Mouse (Mus musculus): Measurements from ENCODE around the gene Ndufaf8. TPM values are rescaled to one million over a fixed set of nuclear protein-coding genes. Genes with fewer than 3 reads are reported as not detected.

Gene Ndufaf8
- total RNA-seq (2021), result 10 to 100 TPM; 55.4 to 59.2 TPM
- long read RNA-seq, experiment 1, transcript Ndufaf8-201 (3 exons, 781 nt), result major isoform, 27 of 37 reads
- long read RNA-seq, experiment 1, partial matches to known transcripts, result 0 of 37 reads
- long read RNA-seq, experiment 1, other reads (novel, unspliced or antisense), result 5 of 37 reads
- long read RNA-seq, experiment 2, transcript Ndufaf8-201 (3 exons, 781 nt), result major isoform, 35 of 44 reads
- long read RNA-seq, experiment 2, partial matches to known transcripts, result 0 of 44 reads
- long read RNA-seq, experiment 2, other reads (novel, unspliced or antisense), result 5 of 44 reads

DNA sequence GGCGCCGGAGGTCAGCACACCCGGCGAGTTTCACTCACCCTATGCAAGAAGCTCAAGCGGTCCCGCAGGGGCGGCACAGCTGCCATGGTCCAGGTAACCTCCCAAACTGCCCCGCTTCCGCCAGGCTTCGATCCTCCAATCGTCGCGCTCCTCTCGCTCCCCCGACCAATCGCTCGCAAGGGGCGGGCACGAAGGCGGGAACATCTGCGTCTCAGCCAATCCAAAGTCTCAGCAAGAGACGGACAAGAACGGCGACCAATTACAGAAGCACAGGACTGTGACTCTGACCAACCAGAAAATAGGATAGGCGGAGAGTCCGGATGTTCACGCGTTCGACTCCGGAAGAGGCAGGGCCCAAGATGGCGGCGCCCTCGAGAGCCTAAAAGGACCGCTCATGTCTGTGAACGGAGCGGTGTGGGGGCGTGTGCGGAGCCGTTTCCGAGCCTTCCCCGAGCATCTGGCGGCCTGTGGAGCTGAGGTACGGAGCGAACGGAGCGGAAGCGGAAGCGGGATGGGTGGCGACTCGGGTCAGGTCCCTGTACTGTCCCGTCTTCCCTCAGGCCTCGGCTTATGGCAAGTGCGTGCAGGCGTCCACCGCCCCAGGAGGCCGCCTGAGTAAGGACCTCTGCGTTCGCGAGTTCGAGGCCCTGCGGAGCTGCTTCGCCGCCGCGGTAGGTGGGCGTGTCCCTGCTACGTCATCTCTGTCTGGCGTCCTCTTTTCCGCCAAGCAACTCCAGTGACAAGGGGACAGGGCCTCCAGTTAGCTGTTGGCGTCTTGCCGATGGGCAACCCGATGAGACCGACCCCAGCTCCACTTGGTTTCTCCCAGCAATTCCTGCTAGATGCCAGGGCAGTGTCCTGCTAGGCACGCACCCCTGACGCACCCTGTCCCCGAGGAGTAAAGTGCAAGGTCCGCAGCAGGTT, at the start of gene Ndufaf8, which contains the start of gene Tepsin:
Gene Ndufaf8, plus strand, starts transcription at position 341 of the 924 bp plus-strand sequence.
Gene Tepsin, minus strand, starts transcription at position 144 of the 924 bp plus-strand sequence.
- DNase-seq, result peak; percentile 97 to 98
- intact Hi-C loops (cut with DNase I), result loop anchor here (2.0 kb wide), 2 partner anchors 68 to 86 kb away; no protein-coding TSS in a partner anchor

DNA sequence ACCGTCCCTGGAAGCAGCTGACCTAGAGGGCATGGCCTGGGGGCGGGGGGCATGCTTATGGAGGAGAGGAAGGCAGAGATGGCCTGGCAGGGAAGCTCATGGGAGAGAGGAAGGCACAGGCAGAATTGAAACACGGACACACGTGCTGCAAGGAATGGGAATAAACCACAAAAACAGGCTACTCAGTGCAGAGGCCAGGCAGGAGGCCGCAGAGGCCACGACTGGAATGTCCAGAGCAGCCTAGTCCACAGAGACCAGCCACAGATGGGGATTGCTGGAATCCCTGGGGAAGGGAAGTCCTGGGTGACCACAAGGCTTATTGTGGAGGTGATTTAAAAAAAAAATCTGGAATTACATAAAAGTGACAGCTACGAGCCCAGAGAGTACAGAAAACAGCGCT, 49.7 kb upstream of the Ndufaf8 start:
- intact Hi-C loops (cut with DNase I), result no loop called here
- DNase-seq, result no peak

DNA sequence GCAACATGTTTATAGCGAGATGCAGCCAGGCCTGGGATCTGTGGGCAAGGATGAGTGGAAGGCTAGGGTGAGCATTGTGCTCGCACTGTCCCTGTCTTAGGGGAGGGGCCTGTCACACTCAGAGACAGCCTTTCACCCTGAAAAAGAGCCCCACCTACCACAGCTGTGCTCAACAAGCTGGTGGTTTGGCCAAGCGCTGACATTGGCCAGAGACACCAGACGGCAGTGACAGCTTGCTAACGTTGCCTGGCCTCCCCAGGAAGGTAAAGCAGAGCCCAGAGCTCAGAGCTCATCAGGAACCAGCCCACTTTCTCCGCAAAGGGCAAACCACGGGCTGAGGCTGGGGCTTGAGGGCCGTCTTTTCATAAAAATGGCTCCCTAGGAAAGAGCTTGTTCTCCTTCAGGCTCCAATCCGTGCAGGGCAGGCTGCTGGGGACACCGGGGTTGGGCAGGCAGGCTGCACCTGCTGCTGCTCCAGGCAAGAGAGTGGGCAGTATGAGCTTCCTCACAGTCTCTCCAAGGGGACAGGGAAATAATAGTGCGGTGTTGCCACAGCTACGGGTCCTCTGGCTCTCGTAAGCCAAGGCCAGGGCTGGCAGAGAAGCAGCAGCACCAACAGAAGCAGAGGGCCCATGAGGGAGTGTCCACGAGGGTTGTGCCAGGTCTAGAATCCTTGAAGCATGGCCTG, 47.5 kb upstream of the Ndufaf8 start:
- intact Hi-C loops (cut with DNase I), result no loop called here
- DNase-seq, result no peak

DNA sequence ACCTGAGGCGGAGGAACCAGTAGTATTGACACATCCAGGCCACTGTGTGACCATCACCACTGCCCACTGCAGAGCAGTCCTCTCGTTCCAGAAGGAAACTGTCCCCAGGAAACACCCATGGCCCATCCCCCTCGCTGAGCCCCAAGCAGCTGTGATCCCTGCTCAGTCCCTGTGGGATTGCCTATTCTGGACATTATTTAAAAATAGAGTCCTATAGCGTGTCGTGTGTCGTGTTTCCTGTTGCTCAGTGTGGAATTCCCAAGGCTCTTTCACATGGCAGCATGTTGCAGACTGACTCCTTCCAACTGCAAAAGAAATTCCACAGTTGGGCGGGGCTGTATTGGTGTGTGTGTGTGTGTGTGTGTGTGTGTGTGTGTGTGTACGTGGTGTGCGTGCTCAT, 46.5 kb upstream of the Ndufaf8 start:
- DNase-seq, result peak; percentile 43 to 48
- intact Hi-C loops (cut with DNase I), result no loop called here

DNA sequence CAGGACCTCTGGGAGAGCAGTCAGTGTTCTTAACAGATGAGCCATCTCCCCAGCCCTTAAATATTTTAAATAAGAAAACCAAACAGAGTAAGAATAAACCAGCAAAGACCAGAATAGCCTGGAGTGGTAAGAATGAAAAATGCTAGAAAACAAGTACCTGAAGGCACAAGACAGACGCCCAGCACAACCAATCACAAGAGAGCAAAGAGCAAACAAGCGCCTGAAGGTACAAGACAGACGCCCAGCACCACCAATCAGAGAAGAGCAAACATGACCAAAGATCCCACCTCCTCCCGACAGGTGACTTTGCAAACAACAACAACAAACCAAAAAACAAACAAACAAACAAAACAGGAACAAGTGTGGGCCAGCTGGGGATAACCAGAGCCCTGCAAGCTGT, 44.9 kb upstream of the Ndufaf8 start:
- intact Hi-C loops (cut with DNase I), result no loop called here
- no peak for DNase-seq

DNA sequence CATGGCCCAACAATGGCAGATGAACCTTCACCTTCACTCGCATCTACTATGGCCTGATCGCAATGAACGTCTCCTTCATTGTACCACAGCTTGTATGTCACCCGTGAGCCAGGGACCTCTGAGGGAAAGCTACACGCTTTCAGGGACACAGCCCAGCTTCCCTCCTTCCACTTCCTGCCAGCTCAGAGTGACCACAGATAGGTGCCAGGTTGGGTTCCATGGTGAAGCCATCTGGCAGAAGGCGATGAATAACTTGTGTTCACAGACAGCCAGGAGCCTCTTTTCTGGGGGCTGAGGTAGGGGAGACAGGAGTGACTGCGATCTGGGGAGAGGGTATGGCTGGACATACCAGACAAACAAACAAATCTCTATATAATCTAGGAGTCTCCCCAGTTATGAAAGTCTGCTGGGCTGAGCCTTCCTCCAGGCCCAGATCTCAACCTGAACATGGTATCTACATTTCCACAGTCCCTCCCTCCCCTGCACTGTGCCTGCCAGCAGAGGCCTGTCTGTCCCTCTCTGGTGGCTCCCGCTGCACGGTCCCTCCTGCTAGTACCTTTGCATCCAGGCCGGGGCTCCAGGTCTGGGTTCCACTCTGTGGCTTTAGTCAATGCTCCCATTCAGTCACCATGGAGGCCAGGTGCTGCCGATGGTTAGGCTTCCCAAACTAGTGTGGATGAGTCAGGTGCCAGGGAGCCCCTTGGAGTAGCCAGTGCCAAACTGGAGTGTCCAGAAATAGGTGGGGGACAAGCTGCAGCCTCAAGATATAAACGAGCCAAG, 42.6 kb upstream of the Ndufaf8 start:
- no peak for DNase-seq
- intact Hi-C loops (cut with DNase I), result no loop called here

DNA sequence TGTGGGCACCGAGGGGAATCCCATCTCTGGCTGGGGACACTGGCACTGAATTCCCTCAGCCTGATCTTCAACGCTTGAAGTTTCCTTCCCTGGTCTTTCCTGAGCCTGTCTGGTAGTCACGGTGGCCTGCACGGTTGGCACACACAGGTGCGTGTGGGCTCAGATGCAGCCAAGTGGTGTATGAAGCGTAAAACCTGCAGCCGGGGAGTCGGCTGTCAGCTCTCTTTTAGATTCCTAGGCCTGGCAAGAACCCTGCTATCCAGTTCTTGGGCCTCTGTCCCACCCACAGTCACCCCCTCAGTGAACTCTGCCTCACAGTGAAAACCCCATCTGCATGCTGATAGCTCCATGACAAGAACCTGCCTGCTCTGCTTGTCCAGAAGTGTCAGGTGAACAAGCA, 38.1 kb upstream of the Ndufaf8 start:
- intact Hi-C loops (cut with DNase I), result loop anchor here (10.0 kb wide), 1 partner anchor 46 kb away; no protein-coding TSS in a partner anchor

DNA sequence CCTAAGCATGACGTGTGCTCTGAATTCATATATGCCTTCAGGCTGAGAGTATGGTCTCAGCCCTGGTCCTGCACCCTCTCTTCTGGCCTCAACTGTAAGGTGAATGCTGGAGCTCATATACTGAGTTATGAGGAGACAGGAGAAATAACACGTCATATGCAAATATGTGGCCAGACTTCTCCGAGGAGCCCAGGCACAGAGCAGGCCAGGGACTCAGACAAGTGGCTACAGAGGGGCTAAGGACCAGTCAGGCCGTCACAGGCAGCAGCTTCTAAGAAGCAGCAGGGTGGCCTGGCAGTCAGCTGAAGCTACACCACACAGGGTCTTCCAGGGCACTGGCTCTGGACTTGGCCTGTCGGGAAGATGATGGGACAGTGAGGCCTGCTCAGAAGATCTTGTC, 35.4 kb upstream of the Ndufaf8 start:
- no peak for DNase-seq
- intact Hi-C loops (cut with DNase I), result loop anchor here (10.0 kb wide), 1 partner anchor 49 kb away; no protein-coding TSS in a partner anchor

More for the DNA sequence above, 38.1 kb upstream of the Ndufaf8 start:
- DNase-seq, result no peak

DNA sequence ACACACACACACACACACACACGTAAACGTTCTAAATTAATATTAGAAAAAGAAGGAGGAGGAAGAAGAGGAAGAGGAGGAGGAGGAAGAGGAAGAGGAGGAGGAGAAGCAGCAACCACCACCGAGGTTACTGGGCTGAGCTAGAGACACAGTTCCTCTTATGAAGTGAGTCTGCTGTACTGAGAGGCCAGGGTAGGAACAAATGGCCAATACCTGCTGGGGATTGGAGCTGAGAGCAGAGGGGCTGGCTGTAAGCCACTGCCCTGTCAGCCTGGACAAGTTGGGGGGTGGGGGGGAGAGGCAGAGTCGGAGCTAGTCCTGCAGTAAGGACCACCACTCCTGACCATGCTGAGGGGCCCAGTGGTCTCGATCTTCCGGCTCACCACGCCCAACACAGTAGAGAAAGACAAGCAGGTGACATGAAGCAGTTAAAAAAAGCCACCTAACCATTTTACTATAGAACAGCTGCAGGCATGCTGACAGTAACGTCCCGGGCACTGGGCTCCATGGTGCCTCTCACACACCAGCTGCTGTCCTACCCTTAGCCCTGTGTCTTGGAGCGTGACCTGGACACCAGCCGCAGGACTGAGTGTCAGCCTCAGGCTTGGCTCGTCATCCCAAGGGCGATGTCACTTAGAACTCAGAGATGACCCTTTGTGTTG, 34.6 kb upstream of the Ndufaf8 start:
- intact Hi-C loops (cut with DNase I), result loop anchor here (10.0 kb wide), 1 partner anchor 49 kb away; no protein-coding TSS in a partner anchor
- DNase-seq, result no peak

DNA sequence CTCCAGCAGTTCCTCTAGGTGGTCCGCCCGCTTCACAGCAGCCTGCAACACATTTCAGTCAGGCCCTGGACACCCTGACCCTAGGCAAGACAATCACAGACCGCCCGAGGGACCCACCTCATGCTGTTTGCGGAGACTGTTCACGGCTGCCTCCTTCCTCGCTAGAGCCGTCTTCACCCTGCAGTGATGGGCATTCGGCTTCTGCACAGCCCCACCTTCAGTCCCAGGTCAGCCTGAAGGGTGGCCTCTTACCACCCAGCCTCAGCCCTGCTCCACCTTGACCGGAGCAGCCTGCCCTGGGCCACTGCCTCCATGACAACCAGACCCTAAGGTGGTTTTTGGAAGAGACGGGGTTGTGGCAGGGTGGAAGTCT, 34.1 kb upstream of the Ndufaf8 start:
- intact Hi-C loops (cut with DNase I), result loop anchor here (1.0 to 10.0 kb wide), 2 partner anchors 34 to 50 kb away; no protein-coding TSS in a partner anchor
- no peak for DNase-seq

DNA sequence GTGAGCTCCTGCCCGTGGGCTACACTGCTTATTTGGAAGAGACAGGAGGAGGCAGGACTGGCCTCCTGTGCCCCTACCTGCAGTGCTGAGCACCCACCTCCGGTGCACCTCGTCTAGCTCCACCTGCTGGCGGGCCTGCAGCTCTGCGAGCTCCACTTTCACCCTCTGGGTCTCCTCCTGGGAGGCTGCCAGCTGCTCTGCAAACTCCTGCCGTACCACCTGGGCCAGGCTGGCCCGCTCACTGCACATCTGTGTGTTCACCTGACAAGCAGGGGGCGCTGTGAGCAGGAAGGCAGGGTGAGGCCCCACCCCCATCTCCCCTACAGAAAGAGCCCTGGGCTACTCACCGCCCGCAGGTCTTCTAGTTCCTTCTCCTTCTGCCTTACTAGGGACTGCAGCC, 33.4 kb upstream of the Ndufaf8 start:
- peak; percentile 69 to 81 for DNase-seq
- intact Hi-C loops (cut with DNase I), result loop anchor here (1.0 to 10.0 kb wide), 2 partner anchors 35 to 50 kb away; no protein-coding TSS in a partner anchor

DNA sequence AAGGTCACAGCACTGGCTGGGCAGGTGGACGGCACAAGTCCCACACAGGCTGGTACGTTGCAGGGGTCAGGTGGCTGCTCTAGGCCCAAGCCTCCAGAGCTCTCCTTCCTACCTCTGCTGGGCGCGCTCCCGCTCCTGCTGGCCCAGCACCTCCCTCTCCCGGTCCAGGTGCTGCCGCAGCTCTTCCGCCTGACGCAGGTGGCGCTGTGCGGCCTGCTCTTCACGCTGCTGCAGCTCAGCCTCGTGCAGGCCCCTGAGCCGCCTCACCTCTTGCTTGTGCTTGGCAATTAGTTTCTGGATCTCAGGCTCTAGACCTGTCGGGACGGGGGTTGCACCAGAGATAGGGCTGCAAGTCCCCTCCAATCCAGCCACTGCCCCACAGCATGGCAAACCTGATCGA, 30.9 kb upstream of the Ndufaf8 start:
- intact Hi-C loops (cut with DNase I), result loop anchor here (10.0 kb wide), 1 partner anchor 53 kb away; no protein-coding TSS in a partner anchor
- DNase-seq, result no peak

DNA sequence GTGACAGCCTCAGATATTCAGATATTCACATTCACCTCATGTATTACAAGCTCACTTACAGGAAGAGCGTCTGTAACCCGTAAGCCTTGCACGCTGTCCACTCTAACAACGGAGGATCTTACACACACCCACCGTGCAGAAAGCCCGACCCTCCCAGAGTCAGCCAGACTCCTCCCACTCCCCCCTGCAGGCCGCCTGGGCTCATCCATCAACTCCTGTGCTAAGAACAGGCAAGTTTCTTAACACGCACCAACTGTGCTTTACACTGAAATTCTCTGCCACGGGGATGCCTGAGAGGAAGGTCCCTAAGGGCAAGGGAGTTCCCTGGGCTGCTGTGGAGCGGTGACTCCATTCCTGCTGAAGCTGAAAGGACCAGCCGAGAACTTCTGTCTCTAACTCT, 29.5 kb upstream of the Ndufaf8 start:
- DNase-seq, result no peak
- intact Hi-C loops (cut with DNase I), result loop anchor here (10.0 kb wide), 1 partner anchor 54 kb away; no protein-coding TSS in a partner anchor

DNA sequence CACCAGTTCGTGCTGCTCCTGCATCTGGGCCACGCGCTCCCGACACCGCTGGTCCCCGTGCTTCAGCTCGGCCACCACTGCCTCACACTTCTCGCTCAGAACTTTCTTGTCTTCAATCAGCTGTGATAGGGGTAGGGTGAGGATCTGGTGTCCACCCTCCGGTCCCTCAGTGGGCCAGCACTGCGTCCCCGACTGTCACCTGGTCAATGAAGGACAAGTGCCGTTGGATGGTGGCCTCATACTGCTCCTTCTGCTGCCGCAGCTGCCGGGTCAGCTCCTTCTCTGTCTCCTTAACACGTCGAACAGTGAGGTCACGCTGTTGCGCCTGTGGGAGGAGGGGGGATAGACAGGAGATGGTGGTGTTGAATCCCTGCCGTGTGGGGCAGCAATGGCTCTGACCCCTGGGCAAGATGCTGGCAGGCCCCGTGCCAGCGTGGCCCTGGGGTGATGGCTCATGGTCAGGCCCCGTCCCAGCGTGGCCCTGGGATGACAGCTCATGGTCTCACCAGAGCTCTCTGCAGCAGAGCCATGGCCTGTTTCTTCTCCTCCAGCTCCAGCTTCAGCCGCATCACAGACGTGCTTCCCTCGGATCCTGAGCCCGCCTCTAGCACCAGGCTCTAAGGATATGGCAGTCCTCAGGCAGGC, 28.3 kb upstream of the Ndufaf8 start:
- no peak for DNase-seq
- intact Hi-C loops (cut with DNase I), result no loop called here

DNA sequence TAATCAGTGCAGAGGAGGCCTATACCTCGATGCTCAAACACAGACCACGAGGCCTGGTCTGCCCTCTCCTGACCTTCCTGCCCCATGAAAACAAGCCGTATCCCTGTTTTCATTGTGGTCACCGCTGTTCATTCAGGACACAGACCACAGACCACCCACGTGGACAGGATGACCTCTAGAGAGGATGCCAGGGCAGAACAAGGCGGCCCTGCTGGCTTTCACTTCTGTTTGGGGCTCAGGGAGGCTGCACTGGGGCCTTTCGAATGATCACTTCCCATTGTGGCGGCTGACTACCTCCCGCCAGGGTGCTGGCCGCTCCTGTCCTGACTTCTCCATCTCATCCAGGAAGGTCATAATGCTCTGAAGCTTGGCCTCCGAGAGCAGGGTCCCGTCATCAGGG, 27.7 kb upstream of the Ndufaf8 start:
- intact Hi-C loops (cut with DNase I), result no loop called here

DNA sequence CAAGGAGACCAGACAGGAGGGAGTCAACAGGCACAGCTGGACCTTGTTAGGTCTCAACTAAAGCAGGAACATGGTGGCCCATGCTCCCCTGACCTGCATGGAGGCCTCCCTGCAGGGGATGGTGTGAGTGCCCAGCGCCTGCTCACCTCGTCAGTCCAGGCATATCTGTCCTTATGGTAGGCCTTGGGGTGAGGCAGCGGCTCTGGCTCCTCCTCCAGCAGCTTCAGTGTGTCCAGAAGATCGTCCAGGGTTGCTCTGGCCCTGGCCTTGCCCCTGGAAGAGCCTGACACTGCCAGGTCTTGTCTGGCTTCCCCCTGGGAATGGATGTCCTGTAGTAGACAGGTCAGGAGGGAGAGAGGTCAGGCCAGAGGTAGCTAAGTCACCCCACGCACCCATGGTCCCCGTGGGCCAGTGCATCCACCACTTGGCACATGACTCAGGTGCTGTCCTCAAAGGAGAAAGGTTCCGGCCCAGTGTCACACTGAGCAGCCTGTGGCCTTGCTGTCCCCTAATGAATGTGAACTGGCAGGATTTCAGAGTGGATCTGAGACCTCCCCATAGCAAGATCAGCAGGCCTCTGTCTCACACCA, 26.9 kb upstream of the Ndufaf8 start:
- DNase-seq, result no peak
- intact Hi-C loops (cut with DNase I), result no loop called here

More for the DNA sequence above, 27.7 kb upstream of the Ndufaf8 start:
- DNase-seq, result no peak

DNA sequence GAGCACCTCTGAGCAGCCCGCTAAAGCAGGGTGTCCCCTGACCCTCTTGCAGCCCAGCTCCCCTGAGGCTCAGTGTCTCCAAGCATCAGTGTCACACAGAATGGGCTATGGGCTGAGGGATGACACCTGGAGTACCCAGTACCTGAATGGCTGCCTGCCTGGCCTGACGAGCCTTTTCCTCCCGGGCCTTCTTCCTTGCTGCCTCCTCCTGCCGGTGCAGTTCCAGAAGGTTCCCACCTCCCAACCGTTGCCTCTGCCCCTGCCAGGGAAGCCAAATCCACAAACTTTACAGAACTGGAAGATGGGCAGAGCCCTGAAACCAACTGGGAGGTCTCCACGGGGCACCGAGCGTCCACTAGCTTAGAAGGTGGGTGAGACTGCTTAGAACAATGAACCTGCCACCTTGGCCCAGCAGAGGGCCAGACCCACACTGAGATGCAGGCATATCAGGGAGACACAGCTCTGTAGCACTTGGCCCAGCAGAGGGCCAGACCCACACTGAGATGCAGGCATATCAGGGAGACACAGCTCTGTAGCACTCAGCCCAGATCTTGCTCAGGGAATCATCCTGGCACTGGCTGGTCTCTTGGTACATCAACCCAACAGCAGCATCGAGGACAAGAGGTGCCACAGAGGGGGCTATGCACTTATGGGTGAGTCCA, 25.6 kb upstream of the Ndufaf8 start:
- no peak for DNase-seq
- intact Hi-C loops (cut with DNase I), result no loop called here

DNA sequence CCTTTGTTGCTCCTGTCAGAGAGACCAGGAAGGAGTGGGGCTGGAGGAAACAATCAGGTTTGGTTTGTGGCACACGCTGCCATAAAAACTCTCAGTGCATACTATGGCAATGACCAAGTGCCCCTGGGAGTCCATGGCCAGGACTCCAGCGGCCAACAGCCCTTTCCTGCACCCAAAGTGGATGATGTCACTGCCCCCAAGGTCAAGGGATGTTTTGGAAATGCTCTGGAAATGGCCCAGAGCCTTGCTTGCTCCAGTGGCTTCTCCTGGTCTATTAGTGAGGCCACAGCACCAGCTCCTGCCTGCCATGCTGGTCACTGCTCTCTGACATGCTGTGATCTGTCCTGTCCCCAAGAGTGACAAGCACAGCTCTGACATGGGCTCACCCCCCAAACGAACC, 22.5 kb upstream of the Ndufaf8 start:
- DNase-seq, result no peak
- intact Hi-C loops (cut with DNase I), result no loop called here
